Mouse (Mus musculus) layer of hippocampus, adult 2 months (tissue): ENCODE data around the gene Gm13103. TPM values are rescaled to one million over a fixed set of nuclear protein-coding genes. Genes with fewer than 3 reads are reported as not detected.
"Not testable (repeated sequence)": the region's sequence is repeated elsewhere in the genome, so short reads cannot be mapped to it uniquely, and the experiment has no call there.

Experiments used
- DNase-seq, 2 experiments: peaks; one replicate each; pipeline ENCODE4 v3.0.0; 2022; ENCODE audit warnings: low spot score in 2 of 2
- H3K27ac ChIP-seq: fragments of 200-600 bp; 2 replicates; pipeline ENCODE4 v1.8.1; 2022
- H3K4me3 ChIP-seq: fragments of 200-600 bp; 2 replicates; pipeline ENCODE4 v1.8.1; 2022; ENCODE audit warnings: mild to moderate bottlenecking
- CTCF ChIP-seq: fragments of 200-600 bp; conservative IDR thresholded peaks from 2 replicates; pipeline ENCODE4 v1.8.1; 2022; ENCODE audit warnings: antibody characterized with exemption, mild to moderate bottlenecking, moderate library complexity
- long read RNA-seq, 2 experiments: library from polyadenylated mRNA; stranded (forward); transcript quantifications; one replicate each; pipeline ENCODE4 v2.0.0; 2021; ENCODE audit warnings: borderline mapping rate in 2 of 2
- total RNA-seq, 2 experiments: library from RNA; stranded (reverse); gene quantifications; 2 replicates each; pipeline ENCODE4 v1.2.3; 2021

Gm13103 gene
- total RNA-seq: not detected
- long read RNA-seq, experiment 1: 0 reads
- long read RNA-seq, experiment 2: 0 reads

- not testable (repeated sequence) for H3K4me3 ChIP-seq, H3K27ac ChIP-seq, DNase-seq
Observed at GRCm38 (mm10) chr4:143846197-143846596, at the start of gene Gm13103. Gene Gm13103, plus strand, starts transcription at chr4:143846497.

DNA sequence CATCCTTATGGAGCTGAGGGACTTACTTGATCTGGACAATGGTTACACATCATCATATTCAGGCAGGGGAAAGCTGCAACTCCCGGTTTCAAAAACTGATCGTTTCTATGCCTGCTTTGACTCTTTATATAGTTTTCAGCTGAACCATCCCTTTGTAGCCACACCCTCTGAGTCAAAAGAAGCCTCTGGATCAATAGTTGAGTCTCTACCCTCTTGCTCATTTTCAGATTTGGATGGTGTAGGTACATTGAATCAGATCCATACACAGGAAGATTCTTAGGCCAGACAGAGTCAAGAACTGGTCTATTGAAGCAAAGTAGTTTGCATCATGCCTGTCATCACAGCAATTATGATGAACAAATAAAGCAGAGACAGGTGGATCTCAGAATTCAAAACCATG, 30.3 kb upstream of the Gm13103 start, which contains the start of gene Gm13084:
Gene Gm13084, minus strand, starts transcription at position 101 of the 400 bp plus-strand sequence.
- Histone ChIP-seq H3K4me3 (no peak within 1 kb of the TSS), H3K27ac (no peak within 1 kb of the TSS)
- no peak for DNase-seq
- TF ChIP-seq CTCF: no peak

DNA sequence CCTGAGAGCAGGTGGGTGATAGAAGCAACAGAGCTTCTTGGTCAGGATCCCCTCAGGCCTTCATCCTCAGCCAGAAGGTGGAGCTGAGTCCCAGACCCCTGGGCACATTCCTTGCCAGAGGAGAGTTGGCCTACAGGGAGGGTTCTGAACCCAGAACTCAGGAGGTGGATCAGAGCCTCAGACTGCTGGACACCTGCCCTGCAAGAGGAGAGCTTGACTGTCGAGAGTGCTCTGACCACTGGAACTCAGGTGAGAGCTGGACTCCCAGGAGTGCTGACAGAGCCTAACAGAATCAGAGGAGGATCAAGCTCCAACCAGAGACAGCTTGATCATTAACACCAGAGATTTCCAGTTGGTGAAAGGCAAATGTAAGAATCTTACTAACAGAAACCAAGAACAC, 36.1 kb downstream of the Gm13103 start:
- H3K27ac ChIP-seq, DNase-seq, H3K4me3 ChIP-seq: not testable (repeated sequence)

GRCm38 (mm10) chr4:143894406-143894805, 48.1 kb downstream of the Gm13103 start:
- H3K27ac ChIP-seq, H3K4me3 ChIP-seq, DNase-seq: not testable (repeated sequence)

GRCm38 (mm10) chr4:143900280-143900679, 54.0 kb downstream of the Gm13103 start, which contains the start of gene Pramef6:
Gene Pramef6, minus strand, starts transcription at chr4:143900380.
- H3K4me3 ChIP-seq, H3K27ac ChIP-seq, DNase-seq: not testable (repeated sequence)

Other genes starting within 250 kb of the Gm13103 start
- gene Gm13083, start 231.5 kb upstream of the Gm13103 start, total RNA-seq: not detected
- gene Gm13088, start 189.3 kb upstream of the Gm13103 start, total RNA-seq: not detected
- gene Gm13089, start 143.8 kb upstream of the Gm13103 start, total RNA-seq: not detected
- gene Gm13078, start 127.0 kb upstream of the Gm13103 start, total RNA-seq: not detected
- not detected for gene Gm13023, start 57.1 kb upstream of the Gm13103 start, total RNA-seq
- gene Gm13084, start 30.4 kb upstream of the Gm13103 start, total RNA-seq: not detected
- not detected for gene Pramef6, start 53.9 kb downstream of the Gm13103 start, total RNA-seq
- gene Pramef25, start 104.5 kb downstream of the Gm13103 start, total RNA-seq: not detected
- gene Gm13101, start 120.5 kb downstream of the Gm13103 start, total RNA-seq: not detected
- not detected for gene Pramef17, start 147.9 kb downstream of the Gm13103 start, total RNA-seq
- gene Pramel4, start 212.6 kb downstream of the Gm13103 start, total RNA-seq: not detected